Mouse (Mus musculus) limb, embryonic 15.5 days (tissue): ENCODE data around the gene Prdx6. TPM values are rescaled to one million over a fixed set of nuclear protein-coding genes. Genes with fewer than 3 reads are reported as not detected.

Experiments
- ATAC-seq: fragments of 200-750 bp; cut with Nextera tagmentation; 2 replicates; pipeline ENCODE4 v1.8.0; 2017; ENCODE audit warnings: low read depth, moderate TSS enrichment; ENCODE audit not compliant: insufficient number of reproducible peaks, low FRiP score, low TSS enrichment
- H3K27ac ChIP-seq: fragments of 300-500 bp; sonication (generic); 2 replicates; pipeline ENCODE4 v1.5.1; 2015; ENCODE audit warnings: moderate library complexity, mild to moderate bottlenecking, inconsistent platforms
- H3K27me3 ChIP-seq: fragments of 300-500 bp; sonication (generic); 2 replicates; pipeline ENCODE4 v1.6.1; 2015; ENCODE audit warnings: inconsistent platforms
- H3K36me3 ChIP-seq: fragments of 300-500 bp; sonication (generic); 2 replicates; pipeline ENCODE4 v1.6.1; 2015; ENCODE audit warnings: inconsistent platforms
- H3K4me1 ChIP-seq: fragments of 300-500 bp; sonication (generic); 2 replicates; pipeline ENCODE4 v1.6.1; 2015; ENCODE audit warnings: inconsistent platforms
- H3K4me2 ChIP-seq: fragments of 300-500 bp; sonication (generic); 2 replicates; pipeline ENCODE4 v1.6.1; 2015; ENCODE audit warnings: mild to moderate bottlenecking, inconsistent platforms
- H3K4me3 ChIP-seq: fragments of 300-500 bp; sonication (generic); 2 replicates; pipeline ENCODE4 v1.5.1; 2015; ENCODE audit warnings: mild to moderate bottlenecking, inconsistent platforms
- H3K9ac ChIP-seq: fragments of 300-500 bp; sonication (generic); 2 replicates; pipeline ENCODE4 v1.6.1; 2015; ENCODE audit warnings: inconsistent platforms
- H3K9me3 ChIP-seq: fragments of 300-500 bp; sonication (generic); 2 replicates; pipeline ENCODE4 v1.6.1; 2016; ENCODE audit warnings: inconsistent platforms
- WGBS: fragments of 180-500 bp; shearing (Covaris S2); methylation state at CpG from one replicate; pipeline ENCODE4 v1.1.7; 2015; 5-methylcytosine and 5-hydroxymethylcytosine counted together
- polyA plus RNA-seq: library from polyadenylated mRNA; unstranded; fragments of >200 nt; fragmentation: Nextera tagmentation; extraction: Ambion mirVana; gene quantifications from 2 replicates; pipeline ENCODE4 v1.2.1, GENCODE M21; 2015

The Prdx6 gene
- polyA plus RNA-seq, 1 experiment from 2014 or later, result 325 TPM

GRCm38 (mm10) chr1:161249442-161249841, 1.6 kb downstream of the Prdx6 start:
- Histone ChIP-seq H3K4me2 (peak overlapping the region; percentile 81), H3K27ac (no peak overlapping the region), H3K4me3 (peak overlapping the region; percentile 85), H3K27me3 (0 out of 2 replicates have a peak, but pooled peaks cover 9% of the 10 kb centered on the region), H3K9ac (0 out of 2 replicates have a peak overlapping the region, but pooled peaks have one; percentile 8), H3K9me3 (no peaks in the 10 kb centered on the region), H3K4me1 (peaks cover 17% of the 10 kb centered on the region), H3K36me3 (peaks cover 7% of the 10 kb centered on the region)
- ATAC-seq, result no peak
- WGBS, result 33% methylated on average over 6 of the region's 6 CpGs

- H3K4me1 ChIP-seq, result peaks cover 17% of the 10 kb centered on the region
- 51% methylated on average over 7 of the region's 7 CpGs for WGBS
- peaks cover 12% of the 10 kb centered on the region for H3K36me3 ChIP-seq
- H3K9ac ChIP-seq, result no peak overlapping the region
- 0 out of 2 replicates have a peak, but pooled peaks cover 9% of the 10 kb centered on the region for H3K27me3 ChIP-seq
- peak overlapping the region; percentile 85; the same call in 1 of the 2 replicates for H3K4me3 ChIP-seq
- no peak overlapping the region for H3K27ac ChIP-seq
- H3K9me3 ChIP-seq, result no peaks in the 10 kb centered on the region
- no peak for ATAC-seq
- H3K4me2 ChIP-seq, result peak overlapping the region; percentile 81
Measured at GRCm38 (mm10) chr1:161248685-161249084, 2.3 kb downstream of the Prdx6 start.

GRCm38 (mm10) chr1:161247643-161248580, 3.1 kb downstream of the Prdx6 start:
- Histone ChIP-seq H3K9me3 (no peaks in the 10 kb centered on the region), H3K9ac (no peak overlapping the region), H3K27me3 (0 out of 2 replicates have a peak, but pooled peaks cover 8% of the 10 kb centered on the region), H3K4me1 (peaks cover 17% of the 10 kb centered on the region), H3K36me3 (peaks cover 18% of the 10 kb centered on the region), H3K4me2 (no peak overlapping the region), H3K27ac (no peak overlapping the region), H3K4me3 (no peak overlapping the region)
- whole genome bisulfite sequencing, result 72% methylated on average over 11 of the region's 11 CpGs
- no peak for ATAC-seq

GRCm38 (mm10) chr1:161247176-161247575, 3.8 kb downstream of the Prdx6 start:
- ATAC-seq, result no peak
- Histone ChIP-seq H3K4me1 (peaks cover 17% of the 10 kb centered on the region), H3K4me3 (no peak overlapping the region), H3K36me3 (peaks cover 20% of the 10 kb centered on the region), H3K9ac (no peak overlapping the region), H3K4me2 (no peak overlapping the region), H3K27ac (no peak overlapping the region), H3K27me3 (0 out of 2 replicates have a peak, but pooled peaks cover 2% of the 10 kb centered on the region), H3K9me3 (no peaks in the 10 kb centered on the region)
- 78% methylated on average over 3 of the region's 3 CpGs for WGBS

- Histone ChIP-seq H3K9ac (no peak overlapping the region), H3K4me1 (peaks cover 5% of the 10 kb centered on the region), H3K4me3 (no peak overlapping the region), H3K27me3 (no peaks in the 10 kb centered on the region), H3K4me2 (no peak overlapping the region), H3K9me3 (no peaks in the 10 kb centered on the region), H3K27ac (no peak overlapping the region), H3K36me3 (peaks cover 40% of the 10 kb centered on the region)
- 97% methylated on average over 4 of the region's 4 CpGs for WGBS
- ATAC-seq, result no peak
Measured at GRCm38 (mm10) chr1:161237750-161238149, 13.3 kb downstream of the Prdx6 start.

GRCm38 (mm10) chr1:161237339-161237738, 13.7 kb downstream of the Prdx6 start:
- H3K27me3 ChIP-seq, result no peaks in the 10 kb centered on the region
- H3K9me3 ChIP-seq, result no peaks in the 10 kb centered on the region
- no peak overlapping the region for H3K4me2 ChIP-seq
- peaks cover 39% of the 10 kb centered on the region for H3K36me3 ChIP-seq
- peaks cover 5% of the 10 kb centered on the region for H3K4me1 ChIP-seq
- H3K9ac ChIP-seq, result no peak overlapping the region
- no peak overlapping the region for H3K27ac ChIP-seq
- no peak overlapping the region for H3K4me3 ChIP-seq
- 88% methylated on average over 7 of the region's 7 CpGs for WGBS
- no peak for ATAC-seq

- Histone ChIP-seq H3K27ac (no peak overlapping the region), H3K4me1 (peaks cover 5% of the 10 kb centered on the region), H3K4me3 (no peak overlapping the region), H3K27me3 (no peaks in the 10 kb centered on the region), H3K9me3 (no peaks in the 10 kb centered on the region), H3K36me3 (peaks cover 5% of the 10 kb centered on the region), H3K9ac (no peak overlapping the region), H3K4me2 (no peak overlapping the region; the same call in 1 of the 2 replicates)
- ATAC-seq, result no peak
- WGBS, result 51% methylated on average over 13 of the region's 13 CpGs
Measured at GRCm38 (mm10) chr1:161233226-161233839, 17.7 kb downstream of the Prdx6 start.

- H3K4me2 ChIP-seq, result no peak overlapping the region
- no peak overlapping the region for H3K4me3 ChIP-seq
- H3K4me1 ChIP-seq, result peaks cover 5% of the 10 kb centered on the region
- H3K9me3 ChIP-seq, result no peaks in the 10 kb centered on the region
- no peak overlapping the region for H3K9ac ChIP-seq
- WGBS, result 90% methylated on average over 5 of the region's 5 CpGs
- no peak overlapping the region for H3K27ac ChIP-seq
- H3K36me3 ChIP-seq, result peaks cover 2% of the 10 kb centered on the region; the same call in 1 of the 2 replicates
- no peak for ATAC-seq
- no peaks in the 10 kb centered on the region for H3K27me3 ChIP-seq
Measured at GRCm38 (mm10) chr1:161232181-161232580, 18.8 kb downstream of the Prdx6 start.

GRCm38 (mm10) chr1:161224837-161225236, 26.2 kb downstream of the Prdx6 start:
- peaks cover 5% of the 10 kb centered on the region; the same call in 1 of the 2 replicates for H3K4me1 ChIP-seq
- ATAC-seq, result no peak
- H3K36me3 ChIP-seq, result no peaks in the 10 kb centered on the region
- no peaks in the 10 kb centered on the region for H3K27me3 ChIP-seq
- H3K4me2 ChIP-seq, result no peak overlapping the region
- no peak overlapping the region for H3K9ac ChIP-seq
- no peak overlapping the region for H3K27ac ChIP-seq
- 29% methylated on average over 5 of the region's 5 CpGs for WGBS
- no peaks in the 10 kb centered on the region for H3K9me3 ChIP-seq
- H3K4me3 ChIP-seq, result no peak overlapping the region

GRCm38 (mm10) chr1:161219816-161220215, 31.2 kb downstream of the Prdx6 start:
- H3K36me3 ChIP-seq, result no peaks in the 10 kb centered on the region
- ATAC-seq, result no peak
- H3K4me1 ChIP-seq, result peaks cover 3% of the 10 kb centered on the region; the same call in 1 of the 2 replicates
- H3K4me2 ChIP-seq, result no peak overlapping the region
- no peak overlapping the region for H3K27ac ChIP-seq
- no peaks in the 10 kb centered on the region for H3K27me3 ChIP-seq
- H3K4me3 ChIP-seq, result no peak overlapping the region
- WGBS, result 63% methylated on average over 3 of the region's 3 CpGs
- H3K9ac ChIP-seq, result no peak overlapping the region
- H3K9me3 ChIP-seq, result no peaks in the 10 kb centered on the region

- Histone ChIP-seq H3K27me3 (no peaks in the 10 kb centered on the region), H3K27ac (no peak overlapping the region), H3K36me3 (no peaks in the 10 kb centered on the region), H3K4me1 (no peaks in the 10 kb centered on the region), H3K9me3 (no peaks in the 10 kb centered on the region), H3K4me2 (no peak overlapping the region), H3K4me3 (no peak overlapping the region), H3K9ac (no peak overlapping the region)
- WGBS, result 33% methylated on average over 4 of the region's 4 CpGs
- no peak for ATAC-seq
Measured at GRCm38 (mm10) chr1:161214465-161214864, 36.6 kb downstream of the Prdx6 start.

- H3K9me3 ChIP-seq, result no peaks in the 10 kb centered on the region
- H3K4me3 ChIP-seq, result no peak overlapping the region
- ATAC-seq, result no peak
- H3K36me3 ChIP-seq, result no peaks in the 10 kb centered on the region
- H3K4me2 ChIP-seq, result no peak overlapping the region
- H3K9ac ChIP-seq, result no peak overlapping the region
- no peak overlapping the region for H3K27ac ChIP-seq
- WGBS, result 75% methylated on average over 5 of the region's 5 CpGs
- no peaks in the 10 kb centered on the region for H3K27me3 ChIP-seq
- peaks cover 6% of the 10 kb centered on the region; the same call in 1 of the 2 replicates for H3K4me1 ChIP-seq
Measured at GRCm38 (mm10) chr1:161199856-161200255, 51.2 kb downstream of the Prdx6 start.
